Mouse (Mus musculus): ENCODE results near the gene Pth2. TPM values are rescaled to one million over a fixed set of nuclear protein-coding genes. Genes with fewer than 3 reads are reported as not detected.
A peak's percentile ranks its signal among the peaks of the same experiment; 100 is the strongest.

Pth2 gene
- polyA plus RNA-seq, 1 experiment from 2014 or later: not detected

DNA sequence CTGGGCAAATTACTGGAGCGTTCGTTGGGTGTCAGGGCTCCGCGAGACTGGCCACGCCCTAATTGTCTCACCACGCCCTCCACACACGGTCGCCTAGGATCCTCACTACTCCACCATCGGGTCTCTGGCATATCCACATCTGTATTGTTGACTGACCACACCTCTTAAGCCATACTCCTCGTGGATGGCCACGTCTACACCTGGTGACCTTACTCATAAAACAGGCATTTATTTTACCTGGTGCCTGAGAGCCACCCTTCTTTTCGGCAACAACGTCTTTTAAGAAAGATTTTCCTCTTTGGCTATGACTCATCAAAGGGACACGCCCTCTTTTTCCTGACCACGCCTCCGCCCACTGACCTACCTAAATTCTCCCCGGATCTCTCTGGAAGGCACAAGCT, 31.1 kb downstream of the Pth2 start, which contains the start of gene Dkkl1:
Dkkl1 (minus strand) TSS at position 297 of the 401 bp plus-strand sequence.
- WGBS: 4% methylated on average over 17 of the region's 17 CpGs
- Histone ChIP-seq H3K4me3 (no peak within 1 kb of the TSS; the same call in 1 of the 2 replicates), H3K27me3 (peaks cover 36% of the 10 kb centered on the region), H3K27ac (no peak within 1 kb of the TSS), H3K4me1 (peaks cover 20% of the 10 kb centered on the region), H3K9me3 (replicated peaks) (no peaks in the 10 kb centered on the region), H3K36me3 (ENCODE audit: poor library complexity, severe bottlenecking) (no peaks in the 10 kb centered on the region), H3K9ac (no peak within 1 kb of the TSS), H3K4me2 (peak within 1 kb of the TSS; percentile 25; the same call in 1 of the 2 replicates)
- ATAC-seq: no peak

DNA sequence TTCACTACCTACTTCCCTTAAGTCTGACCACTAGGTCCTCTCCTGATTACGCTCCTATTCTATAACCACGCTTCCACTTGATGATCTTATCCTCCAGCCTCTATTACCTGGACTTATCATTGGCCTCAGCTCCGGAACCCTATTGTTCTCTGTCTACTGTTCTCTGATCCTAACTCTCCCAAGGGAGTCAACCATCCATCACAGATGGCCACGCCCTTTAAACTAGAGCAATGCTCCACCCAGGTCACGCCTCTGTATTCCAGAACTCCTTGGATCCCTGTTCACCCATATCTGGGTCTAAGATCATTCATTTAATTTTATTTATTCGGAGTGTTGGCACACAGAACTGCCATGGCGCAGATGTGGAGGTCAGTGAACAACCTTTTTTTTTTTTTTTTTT, 31.6 kb downstream of the Pth2 start:
- 78% methylated on average over 7 of the region's 7 CpGs for WGBS
- Histone ChIP-seq H3K9ac (no peak overlapping the region), H3K4me3 (no peak overlapping the region), H3K4me2 (no peak overlapping the region), H3K4me1 (peaks cover 25% of the 10 kb centered on the region), H3K36me3 (ENCODE audit: poor library complexity, severe bottlenecking) (0 out of 2 replicates have a peak, but pooled peaks cover 2% of the 10 kb centered on the region), H3K9me3 (replicated peaks) (no peaks in the 10 kb centered on the region), H3K27me3 (peaks cover 35% of the 10 kb centered on the region), H3K27ac (no peak overlapping the region)
- no peak for ATAC-seq

GRCm38 (mm10) chr7:45213708-45214107, 32.9 kb downstream of the Pth2 start:
- H3K36me3 ChIP-seq (ENCODE audit: poor library complexity, severe bottlenecking): peaks cover 15% of the 10 kb centered on the region; the same call in 1 of the 2 replicates
- ATAC-seq: no peak
- WGBS: 61% methylated on average over 5 of the region's 5 CpGs
- peaks cover 38% of the 10 kb centered on the region for H3K4me1 ChIP-seq
- no peak overlapping the region for H3K27ac ChIP-seq
- peak overlapping the region; percentile 8; the same call in 1 of the 2 replicates for H3K9ac ChIP-seq
- no peak overlapping the region for H3K4me2 ChIP-seq
- H3K27me3 ChIP-seq: peaks cover 33% of the 10 kb centered on the region
- H3K9me3 ChIP-seq (replicated peaks): no peaks in the 10 kb centered on the region
- H3K4me3 ChIP-seq: no peak overlapping the region

- ATAC-seq: peak; percentile 60
- Histone ChIP-seq H3K36me3 (ENCODE audit: poor library complexity, severe bottlenecking) (peaks cover 36% of the 10 kb centered on the region), H3K9me3 (replicated peaks) (no peaks in the 10 kb centered on the region), H3K4me1 (peaks cover 48% of the 10 kb centered on the region), H3K27me3 (peaks cover 20% of the 10 kb centered on the region), H3K4me3 (peak within 1 kb of the TSS; percentile 66), H3K27ac (peak within 1 kb of the TSS; percentile 86), H3K4me2 (peak within 1 kb of the TSS; percentile 82), H3K9ac (peak within 1 kb of the TSS; percentile 88)
- WGBS: under 1% methylated on average over 54 of the region's 55 CpGs
Measured at GRCm38 (mm10) chr7:45215673-45216441, 35.1 kb downstream of the Pth2 start, which contains the start of gene Tead2. TSS of gene Tead2 (plus strand) at chr7:45215753.

DNA sequence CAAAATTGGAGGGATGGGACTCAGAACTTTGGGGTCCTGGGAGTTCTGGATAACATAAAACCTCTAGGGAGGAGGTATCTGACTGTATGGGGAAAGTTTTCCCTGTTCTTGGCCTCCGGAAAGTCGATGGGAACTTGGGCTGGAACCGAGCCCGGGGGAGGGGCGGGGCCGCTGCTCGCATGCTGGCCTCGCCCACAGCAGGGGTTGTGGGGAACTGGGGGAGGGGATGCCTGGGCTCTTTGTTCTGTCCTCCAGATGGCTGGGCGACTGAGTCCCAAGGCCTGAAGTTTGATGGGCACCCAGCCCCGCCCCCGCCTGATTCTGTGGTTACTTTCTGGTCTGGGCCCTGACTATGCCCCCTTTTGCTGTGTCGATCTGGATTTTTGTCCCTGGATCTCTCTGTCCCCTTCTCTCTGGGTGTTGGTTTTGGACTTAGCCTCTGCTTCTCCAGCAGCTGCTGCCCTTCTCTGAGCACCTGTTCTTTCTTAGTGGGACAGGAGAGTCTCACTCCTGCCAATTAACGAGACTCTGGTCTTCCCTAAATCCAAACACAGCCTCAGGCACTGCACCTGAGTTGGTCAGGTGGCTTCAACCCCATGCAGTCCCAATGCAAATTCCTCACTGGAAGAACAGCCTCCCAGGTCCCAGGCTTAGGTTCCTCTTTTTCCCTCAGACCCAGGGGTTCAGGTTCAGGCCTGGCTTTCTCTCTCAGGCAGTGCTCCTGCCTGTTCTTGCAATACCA, 35.8 kb downstream of the Pth2 start:
- H3K27me3 ChIP-seq: peaks cover 12% of the 10 kb centered on the region
- peak overlapping the region; percentile 66 for H3K4me3 ChIP-seq
- peak overlapping the region; percentile 82 for H3K4me2 ChIP-seq
- peaks cover 45% of the 10 kb centered on the region for H3K4me1 ChIP-seq
- peak overlapping the region; percentile 86 for H3K27ac ChIP-seq
- no peaks in the 10 kb centered on the region for H3K9me3 ChIP-seq (replicated peaks)
- ATAC-seq: peak; percentile 87
- peaks cover 44% of the 10 kb centered on the region for H3K36me3 ChIP-seq (ENCODE audit: poor library complexity, severe bottlenecking)
- 0% methylated on average over 13 of the region's 13 CpGs for WGBS
- H3K9ac ChIP-seq: peak overlapping the region; percentile 88

DNA sequence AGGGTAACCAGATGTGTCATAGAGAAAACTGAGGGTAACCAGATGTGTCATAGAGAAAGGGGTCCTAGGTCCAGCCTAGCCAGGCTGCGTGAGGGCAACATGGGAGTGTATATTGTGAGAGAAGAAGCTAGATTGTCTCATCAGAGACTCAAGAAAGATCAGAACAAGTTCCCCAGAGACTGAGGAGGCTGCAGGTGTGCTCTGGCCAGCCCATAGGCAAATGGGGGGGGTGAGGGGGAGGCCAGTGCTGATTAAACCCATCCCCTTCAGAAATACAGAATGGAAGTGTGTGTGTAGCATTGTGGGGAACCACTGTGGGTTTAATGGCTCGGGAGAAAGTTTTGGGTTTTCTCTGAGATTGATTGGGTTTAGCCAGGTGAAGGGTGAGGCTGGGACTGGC, 40.9 kb downstream of the Pth2 start:
- H3K4me2 ChIP-seq: no peak overlapping the region
- H3K27me3 ChIP-seq: no peaks in the 10 kb centered on the region
- H3K4me3 ChIP-seq: no peak overlapping the region
- H3K4me1 ChIP-seq: peaks cover 29% of the 10 kb centered on the region
- no peak overlapping the region for H3K9ac ChIP-seq
- H3K36me3 ChIP-seq (ENCODE audit: poor library complexity, severe bottlenecking): peaks cover 91% of the 10 kb centered on the region
- WGBS: 84% methylated on average over 2 of the region's 2 CpGs
- H3K9me3 ChIP-seq (replicated peaks): no peaks in the 10 kb centered on the region
- no peak overlapping the region for H3K27ac ChIP-seq
- ATAC-seq: no peak

DNA sequence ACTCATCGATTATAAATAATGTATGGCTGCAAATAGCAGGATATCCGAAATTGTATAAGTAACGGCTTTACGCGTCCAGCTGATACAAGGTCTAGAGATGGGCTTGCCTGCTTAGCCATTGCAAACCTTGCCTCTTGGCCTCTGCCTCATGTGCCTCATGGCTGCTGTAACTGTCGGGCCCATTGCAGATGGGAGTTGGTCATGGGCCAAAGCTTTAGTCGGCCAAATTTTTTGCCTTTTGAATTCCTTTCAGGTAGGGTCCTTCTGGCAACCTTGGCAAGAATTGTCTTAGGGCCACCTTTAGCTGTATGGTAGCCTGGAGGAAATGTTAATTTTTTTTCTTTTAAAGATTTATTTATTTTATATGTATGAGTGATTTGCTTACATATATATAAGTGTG, 44.0 kb downstream of the Pth2 start:
- H3K4me2 ChIP-seq: no peak overlapping the region
- no peaks in the 10 kb centered on the region for H3K9me3 ChIP-seq (replicated peaks)
- peaks cover 95% of the 10 kb centered on the region for H3K36me3 ChIP-seq (ENCODE audit: poor library complexity, severe bottlenecking)
- H3K9ac ChIP-seq: no peak overlapping the region
- WGBS: 91% methylated on average over 7 of the region's 7 CpGs
- H3K27me3 ChIP-seq: no peaks in the 10 kb centered on the region
- no peaks in the 10 kb centered on the region for H3K4me1 ChIP-seq
- H3K27ac ChIP-seq: no peak overlapping the region
- H3K4me3 ChIP-seq: no peak overlapping the region
- no peak for ATAC-seq

DNA sequence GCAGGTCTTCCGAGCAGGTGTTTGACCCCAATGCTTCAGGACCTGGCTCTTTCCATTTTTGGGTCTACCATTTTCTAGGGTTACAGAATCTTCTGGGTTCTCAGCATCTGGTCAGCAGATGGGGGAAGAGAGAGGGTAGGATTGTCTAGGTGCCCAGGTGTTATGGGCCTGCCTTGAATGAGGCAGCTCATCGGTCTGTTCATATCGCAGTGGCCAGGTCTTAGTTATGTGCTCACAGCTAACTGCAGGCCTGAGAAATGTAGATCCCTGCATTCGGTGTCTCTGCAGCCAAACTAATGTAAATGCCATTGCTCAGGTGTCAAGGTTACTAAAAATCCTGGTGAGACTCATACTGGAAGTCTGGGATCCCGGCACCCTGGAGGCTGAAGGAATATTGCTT, 45.6 kb downstream of the Pth2 start:
- Histone ChIP-seq H3K4me1 (no peaks in the 10 kb centered on the region), H3K27me3 (no peaks in the 10 kb centered on the region), H3K36me3 (ENCODE audit: poor library complexity, severe bottlenecking) (peaks cover 87% of the 10 kb centered on the region), H3K4me2 (no peak overlapping the region), H3K9me3 (replicated peaks) (no peaks in the 10 kb centered on the region), H3K4me3 (no peak overlapping the region), H3K27ac (no peak overlapping the region), H3K9ac (no peak overlapping the region)
- WGBS: over 99% methylated on average over 5 of the region's 5 CpGs
- no peak for ATAC-seq

DNA sequence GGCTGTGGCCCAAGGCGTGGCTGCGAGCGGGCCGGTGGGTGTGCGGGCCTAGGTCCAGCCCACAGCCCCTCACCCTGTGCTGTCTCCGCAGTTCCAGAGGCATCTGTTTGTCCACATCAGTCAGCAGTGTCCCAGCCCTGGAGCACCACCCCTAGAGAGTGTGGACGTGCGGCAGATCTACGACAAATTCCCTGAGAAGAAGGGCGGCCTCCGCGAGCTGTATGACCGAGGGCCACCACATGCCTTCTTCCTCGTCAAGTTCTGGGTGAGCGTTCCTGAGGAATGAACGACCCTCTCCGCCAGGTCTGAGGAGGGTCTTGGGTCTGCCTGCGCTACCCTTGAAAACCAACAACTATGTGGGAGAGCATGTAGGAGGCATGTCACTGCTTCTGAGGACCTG, 47.8 kb downstream of the Pth2 start:
- Histone ChIP-seq H3K27ac (no peak overlapping the region), H3K4me1 (peaks cover 12% of the 10 kb centered on the region), H3K9ac (no peak overlapping the region), H3K27me3 (no peaks in the 10 kb centered on the region), H3K4me3 (no peak overlapping the region), H3K9me3 (replicated peaks) (no peaks in the 10 kb centered on the region), H3K36me3 (ENCODE audit: poor library complexity, severe bottlenecking) (peaks cover 86% of the 10 kb centered on the region), H3K4me2 (no peak overlapping the region)
- 97% methylated on average over 18 of the region's 18 CpGs for WGBS
- no peak for ATAC-seq

DNA sequence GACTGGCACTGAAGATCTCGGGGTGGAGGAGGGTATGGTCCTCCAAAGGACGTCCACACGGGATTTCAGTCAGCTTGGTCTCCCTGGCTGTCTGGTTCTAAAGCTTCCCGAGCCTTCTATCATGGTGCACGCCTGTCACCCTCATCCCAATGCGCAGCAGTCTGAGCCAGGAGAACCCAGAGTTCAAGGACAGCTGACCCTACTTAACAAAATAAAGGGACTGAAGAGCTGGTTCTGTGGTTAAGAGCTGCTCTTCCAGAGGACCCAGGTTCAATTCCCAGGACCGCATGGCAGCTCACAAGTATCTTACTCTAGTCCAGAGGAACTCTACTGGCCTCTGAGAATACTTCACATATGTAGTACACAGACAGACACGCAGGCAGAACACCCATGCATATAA, 48.3 kb downstream of the Pth2 start:
- H3K4me3 ChIP-seq: no peak overlapping the region
- H3K9ac ChIP-seq: no peak overlapping the region
- H3K4me2 ChIP-seq: no peak overlapping the region
- 95% methylated on average over 8 of the region's 8 CpGs for WGBS
- no peaks in the 10 kb centered on the region for H3K9me3 ChIP-seq (replicated peaks)
- peaks cover 17% of the 10 kb centered on the region for H3K4me1 ChIP-seq
- no peak for ATAC-seq
- peaks cover 81% of the 10 kb centered on the region for H3K36me3 ChIP-seq (ENCODE audit: poor library complexity, severe bottlenecking)
- no peak overlapping the region for H3K27ac ChIP-seq
- H3K27me3 ChIP-seq: no peaks in the 10 kb centered on the region; the same call in 1 of the 2 replicates

DNA sequence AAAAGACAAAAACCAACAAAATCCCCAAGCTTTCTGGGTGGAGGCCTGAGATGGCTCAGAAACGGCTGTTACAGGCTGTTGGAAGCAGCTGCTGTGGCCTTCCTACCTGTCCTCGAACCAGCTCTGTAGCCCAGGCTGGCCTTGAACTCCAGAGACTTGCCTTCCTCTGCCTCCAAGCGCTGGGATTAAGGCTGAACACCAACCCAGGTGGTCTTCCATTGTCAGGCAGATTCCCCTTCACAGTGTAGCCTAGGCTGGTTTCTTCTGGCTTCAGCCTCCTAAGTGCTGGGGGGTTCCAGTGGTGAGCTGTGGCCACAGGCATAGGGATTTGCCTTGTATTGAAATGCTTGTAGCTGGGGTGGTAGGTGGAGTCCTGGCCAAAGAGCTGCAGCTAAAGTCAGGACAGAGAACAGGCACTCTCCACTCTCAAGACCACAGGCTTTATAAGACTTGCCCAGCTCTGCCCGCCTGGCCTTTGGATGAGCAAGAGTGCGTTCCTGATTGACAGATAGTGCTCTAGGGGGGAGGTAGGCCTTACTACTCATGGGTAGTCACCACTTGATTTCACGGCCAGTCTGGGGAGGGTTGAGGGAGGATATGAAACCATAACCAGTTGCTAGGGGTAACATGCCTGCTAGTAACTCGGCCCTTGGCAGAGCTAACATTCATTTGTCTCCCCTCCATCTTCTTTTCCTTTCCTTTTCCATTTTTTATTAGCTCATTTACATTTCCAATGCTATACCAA, 48.8 kb downstream of the Pth2 start:
- 93% methylated on average over 7 of the region's 7 CpGs for WGBS

More for the DNA sequence above, 48.8 kb downstream of the Pth2 start:
- Histone ChIP-seq H3K36me3 (ENCODE audit: poor library complexity, severe bottlenecking) (peaks cover 75% of the 10 kb centered on the region), H3K9me3 (replicated peaks) (no peaks in the 10 kb centered on the region), H3K4me1 (peaks cover 23% of the 10 kb centered on the region), H3K27me3 (no peaks in the 10 kb centered on the region; the same call in 1 of the 2 replicates), H3K4me3 (no peak overlapping the region), H3K9ac (no peak overlapping the region), H3K27ac (no peak overlapping the region), H3K4me2 (no peak overlapping the region)
- ATAC-seq: no peak

Data from forebrain, embryonic 13.5 days (tissue).